Mouse (Mus musculus): ENCODE results near the gene Insyn1.

Gene Insyn1

DNA sequence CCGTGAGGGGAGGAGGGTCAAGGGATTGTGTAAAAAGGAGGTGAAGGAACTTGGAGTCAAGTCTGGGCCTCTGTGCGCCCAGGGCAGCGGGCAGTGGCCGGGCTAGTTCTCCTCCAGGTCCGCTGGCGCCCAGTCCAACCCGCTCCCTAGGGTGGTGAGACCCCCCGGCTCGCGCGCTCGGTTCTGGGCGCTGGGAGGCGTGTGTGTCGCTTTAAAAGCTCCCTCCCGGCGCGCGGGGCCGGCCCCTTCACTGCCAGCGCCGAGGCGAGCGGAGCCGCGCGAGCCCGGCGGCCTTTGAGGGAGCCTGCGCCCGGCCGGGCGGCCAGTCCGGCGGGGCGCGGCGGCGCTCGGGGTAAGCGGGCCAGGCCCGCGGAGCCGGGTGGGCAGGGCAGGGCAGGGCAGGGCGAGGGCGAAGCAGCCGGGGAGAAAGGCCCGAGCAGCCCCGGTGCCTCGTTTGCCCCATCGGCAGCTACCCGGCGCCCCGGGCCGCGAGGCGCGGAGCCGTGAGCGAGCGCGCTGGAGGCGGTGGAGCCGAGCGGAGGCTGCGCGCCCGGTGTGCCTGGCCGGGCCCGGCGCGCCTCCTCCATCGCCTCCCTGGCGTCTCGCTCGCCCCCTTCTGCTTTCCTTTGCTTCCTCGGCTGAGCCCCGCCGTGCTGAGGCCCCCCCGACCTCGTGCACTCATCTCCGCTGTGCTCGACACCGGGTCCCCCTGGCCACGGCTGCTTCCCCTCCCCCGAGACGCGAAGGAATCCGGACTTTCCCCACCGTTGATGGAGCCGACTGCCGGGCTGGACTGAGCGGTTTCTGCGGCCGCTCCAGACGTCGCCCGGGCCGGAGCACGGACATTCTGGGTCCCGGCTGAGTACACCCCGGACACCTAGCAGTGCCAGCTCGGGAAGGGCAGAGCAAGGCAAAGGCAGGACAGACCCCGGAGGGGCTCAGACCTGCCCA lies at the start of gene Insyn1:
Insyn1 (plus strand) TSS at position 753 of the 951 bp plus-strand sequence.
- DNase-seq (ENCODE audit: low spot score in 2 of 2), result no peak

DNA sequence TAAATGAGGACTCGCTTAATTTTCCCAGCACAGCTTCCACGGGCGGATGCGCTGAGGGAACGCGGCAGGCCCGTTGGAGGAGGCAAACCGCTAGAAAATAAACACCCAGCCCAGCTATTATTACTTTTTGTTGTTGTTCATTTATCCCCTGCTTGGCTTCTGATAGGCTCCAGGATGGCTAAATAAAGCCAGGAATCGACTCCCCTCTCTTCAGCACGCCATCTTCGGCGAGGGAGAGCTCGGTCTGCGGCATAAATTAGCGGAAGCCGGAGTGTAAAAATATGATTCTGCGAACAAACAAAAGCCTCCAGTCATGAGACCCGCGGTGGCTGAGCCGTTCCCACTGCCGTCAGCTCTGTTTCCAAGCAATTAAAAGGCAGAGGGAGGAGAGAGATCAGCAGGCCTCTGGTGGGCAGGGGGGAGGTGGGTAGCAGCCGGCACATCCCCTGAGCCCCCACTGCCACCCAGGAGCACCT lies 49.4 kb upstream of the Insyn1 start:
- DNase-seq (ENCODE audit: low spot score in 2 of 2), result no peak

DNA sequence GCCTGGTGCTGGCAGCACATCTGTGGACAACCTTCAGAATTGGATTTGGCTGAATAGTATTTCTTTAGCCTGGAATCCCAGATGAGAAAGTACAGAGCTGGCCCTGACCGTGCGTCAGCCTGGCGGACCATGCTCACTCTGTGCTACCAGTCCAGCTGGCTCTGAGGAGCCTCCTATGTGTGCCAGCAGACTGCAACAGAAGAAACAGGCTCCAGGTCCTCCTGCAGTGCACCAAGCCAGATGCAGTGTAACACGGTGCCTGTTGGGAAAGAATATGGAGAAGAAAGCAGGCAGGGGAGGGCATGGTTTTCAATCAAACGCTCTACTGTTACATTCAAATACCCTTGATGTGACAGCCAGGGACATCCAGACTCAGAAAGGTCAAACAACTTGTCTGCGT lies 48.3 kb upstream of the Insyn1 start:
- no peak for DNase-seq (ENCODE audit: low spot score in 2 of 2)

DNA sequence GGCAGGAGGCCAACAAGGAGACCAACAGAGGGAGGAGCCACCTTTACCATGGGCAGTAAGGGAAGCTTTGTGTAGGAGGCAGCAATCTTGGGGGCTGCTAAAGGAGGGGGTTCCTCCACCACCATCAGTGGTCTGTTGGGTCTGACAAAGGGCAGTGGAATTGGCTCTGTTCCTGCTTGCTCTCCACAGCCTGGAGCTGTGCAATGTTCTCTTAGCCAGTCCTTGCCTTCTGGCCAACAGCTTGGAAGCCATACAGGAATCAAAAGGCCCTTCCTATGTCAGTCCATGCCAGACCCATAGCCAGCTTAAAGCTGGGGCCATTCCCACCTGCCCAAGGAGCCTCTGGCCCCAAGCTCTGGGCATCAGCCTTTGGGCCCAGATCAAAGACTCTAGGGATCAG lies 47.8 kb upstream of the Insyn1 start:
- no peak for DNase-seq (ENCODE audit: low spot score in 2 of 2)

DNA sequence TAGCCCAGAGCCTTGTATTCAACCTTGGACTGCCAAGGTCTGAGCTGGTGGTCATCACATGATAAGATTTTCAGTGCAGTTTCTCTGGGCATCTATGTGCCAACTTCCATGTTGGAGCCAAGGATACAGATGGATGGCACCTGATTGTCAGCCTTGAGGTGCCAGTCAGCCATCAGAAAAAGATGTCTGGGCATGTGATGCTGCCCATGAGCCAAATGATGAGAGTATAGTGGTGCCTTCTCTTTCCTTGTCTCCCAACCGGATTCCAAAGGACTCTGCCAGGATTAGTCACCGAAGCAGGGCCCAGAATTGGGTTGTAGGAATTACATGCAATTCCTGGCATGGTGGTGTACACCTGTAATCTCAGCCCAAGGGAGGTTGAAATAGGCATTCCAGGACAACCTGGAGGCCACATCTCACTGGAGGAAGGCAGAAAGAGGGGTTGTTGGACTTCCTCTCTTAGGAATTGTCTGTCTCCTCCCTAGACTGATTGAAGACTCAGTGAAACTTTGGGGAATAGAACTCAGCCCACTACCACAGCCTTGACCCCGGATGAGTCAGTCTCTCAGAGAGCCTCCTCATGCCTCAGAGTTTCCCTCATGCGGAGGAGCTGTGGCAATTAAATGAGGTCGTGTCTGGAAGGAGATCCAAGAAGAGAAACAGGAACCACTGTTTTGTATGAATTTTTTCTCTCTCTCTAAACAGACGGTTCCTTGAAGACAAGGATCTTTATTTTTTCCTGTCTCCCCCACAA lies 46.9 kb upstream of the Insyn1 start:
- no peak for DNase-seq (ENCODE audit: low spot score in 2 of 2)

DNA sequence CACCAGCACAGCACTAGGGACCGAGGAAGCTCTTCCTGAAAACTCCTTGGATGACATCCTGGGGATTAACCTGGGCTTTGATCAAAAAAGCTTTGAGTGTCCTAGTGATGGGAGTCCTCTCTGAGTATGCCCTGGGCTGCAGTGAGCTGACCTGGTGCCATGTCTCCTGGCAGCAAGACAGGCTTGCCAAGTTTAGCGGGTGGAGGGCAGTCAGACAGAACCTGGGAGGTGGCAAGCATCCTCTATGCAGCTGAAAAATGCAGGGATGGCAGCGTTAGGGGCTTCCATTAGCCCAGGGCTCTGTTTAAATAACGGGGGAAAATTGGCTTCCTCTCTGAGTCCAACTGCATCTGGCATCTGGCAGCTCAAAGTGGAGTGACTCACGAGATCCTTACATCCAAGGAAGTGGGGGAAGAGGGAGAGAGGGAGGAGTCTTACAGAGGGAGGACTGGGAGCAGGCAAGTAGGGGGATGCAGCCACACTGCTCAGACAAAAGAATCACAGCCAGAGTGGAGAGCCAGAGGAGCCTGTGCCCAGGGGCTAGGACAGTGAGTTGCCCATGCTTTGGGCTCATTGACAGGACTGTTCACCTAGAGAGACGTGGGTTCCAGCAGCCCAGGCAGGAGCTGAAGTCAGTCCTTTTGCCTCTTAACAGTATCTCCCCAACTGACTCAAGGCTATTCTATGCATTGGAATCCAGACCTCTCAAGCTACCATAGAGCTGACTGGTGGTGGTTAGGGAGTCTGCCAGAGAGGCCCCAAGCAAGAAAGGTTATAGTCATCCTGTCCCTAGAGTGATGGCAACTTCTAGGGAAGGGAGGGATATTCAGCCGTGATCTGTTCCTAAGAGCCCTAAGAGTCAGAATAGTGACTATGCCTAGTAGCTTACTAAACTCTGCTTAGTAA lies 46.0 kb upstream of the Insyn1 start:
- DNase-seq (ENCODE audit: low spot score in 2 of 2), result no peak

DNA sequence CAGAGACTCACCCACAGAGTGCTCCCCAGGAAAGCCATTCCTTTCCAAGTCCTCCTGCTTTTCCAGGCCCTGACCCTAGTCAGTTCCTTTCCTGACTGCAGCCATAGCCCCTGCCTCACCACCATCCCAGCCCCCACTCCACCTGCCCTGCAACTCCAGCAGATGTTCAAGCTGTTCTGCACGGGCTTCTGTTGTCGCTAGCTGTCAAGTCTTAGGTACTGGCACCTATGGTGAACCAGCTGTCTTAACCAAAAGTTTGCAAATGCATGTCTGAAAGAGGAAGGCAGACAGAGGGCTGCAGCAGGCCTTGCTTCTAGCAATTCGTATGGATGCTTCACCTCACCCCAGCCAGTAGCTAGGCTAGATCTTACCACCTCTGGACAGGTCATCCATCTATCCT lies 45.3 kb upstream of the Insyn1 start:
- DNase-seq (ENCODE audit: low spot score in 2 of 2), result no peak

DNA sequence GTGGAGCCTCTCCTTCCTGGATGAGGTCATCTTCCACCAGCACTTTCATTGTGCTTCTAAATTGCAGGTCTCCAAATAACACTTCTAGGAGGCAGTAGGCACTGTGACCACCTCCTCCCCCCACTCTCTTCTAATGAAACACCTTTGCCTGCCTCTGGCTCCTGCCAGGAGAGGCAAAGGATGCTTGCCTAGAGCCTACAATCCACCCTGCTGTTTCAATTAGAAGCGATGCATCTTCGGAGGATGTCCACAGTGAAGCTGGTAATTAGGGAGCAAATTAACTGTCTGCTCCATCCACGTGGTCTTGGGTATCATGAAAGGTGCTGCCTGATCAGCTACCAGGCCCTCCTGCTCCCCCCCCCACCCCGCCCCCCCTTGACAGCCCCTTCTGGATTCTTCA lies 41.6 kb upstream of the Insyn1 start:
- no peak for DNase-seq (ENCODE audit: low spot score in 2 of 2)

DNA sequence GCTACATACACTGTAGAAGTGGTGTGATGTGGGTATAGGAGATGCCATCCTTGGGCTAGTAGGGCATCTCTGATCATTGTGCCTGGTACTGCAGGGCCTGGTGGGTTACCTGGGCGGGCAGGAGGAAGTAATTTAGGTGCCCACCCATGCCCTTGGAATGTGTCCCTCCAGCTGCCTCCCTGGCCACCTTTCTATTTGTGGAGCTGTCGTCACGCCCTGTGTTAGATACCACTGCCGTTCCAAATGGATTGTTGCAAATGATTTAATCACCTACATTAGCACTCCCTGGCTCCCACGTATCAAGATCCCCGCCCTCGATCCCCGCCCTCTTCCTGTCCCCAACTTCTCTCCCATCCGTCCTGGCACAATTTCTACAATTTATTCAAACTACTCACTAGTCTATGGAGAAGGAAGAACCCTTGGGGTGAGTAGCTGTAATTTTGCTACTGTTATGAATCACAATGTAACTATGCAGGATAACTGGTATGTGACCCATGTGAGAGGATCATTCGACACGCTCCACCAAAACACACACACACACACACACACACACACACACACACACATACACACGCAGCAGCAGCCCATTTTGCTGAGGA lies 40.3 kb upstream of the Insyn1 start:
- DNase-seq (ENCODE audit: low spot score in 2 of 2), result no peak

DNA sequence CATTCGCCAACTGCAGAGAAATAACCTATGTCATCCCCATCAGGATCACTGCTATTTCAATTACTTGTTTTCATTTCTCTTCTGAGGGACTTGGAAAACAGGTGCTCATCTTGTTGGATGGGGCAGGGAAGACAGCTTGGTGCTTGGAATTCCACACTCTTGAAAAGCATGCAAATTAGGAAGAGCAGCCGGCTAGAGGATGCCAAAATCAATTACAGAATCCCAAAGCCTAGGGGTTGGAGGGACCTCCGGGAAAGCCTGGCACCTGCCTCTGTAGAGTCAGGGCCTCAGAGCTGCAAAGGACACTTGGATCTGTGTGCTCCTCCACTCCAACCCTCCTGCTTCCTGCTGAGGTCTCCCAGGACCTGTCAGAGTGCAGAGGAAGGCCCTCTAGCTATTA lies 38.9 kb upstream of the Insyn1 start:
- DNase-seq (ENCODE audit: low spot score in 2 of 2), result no peak

DNA sequence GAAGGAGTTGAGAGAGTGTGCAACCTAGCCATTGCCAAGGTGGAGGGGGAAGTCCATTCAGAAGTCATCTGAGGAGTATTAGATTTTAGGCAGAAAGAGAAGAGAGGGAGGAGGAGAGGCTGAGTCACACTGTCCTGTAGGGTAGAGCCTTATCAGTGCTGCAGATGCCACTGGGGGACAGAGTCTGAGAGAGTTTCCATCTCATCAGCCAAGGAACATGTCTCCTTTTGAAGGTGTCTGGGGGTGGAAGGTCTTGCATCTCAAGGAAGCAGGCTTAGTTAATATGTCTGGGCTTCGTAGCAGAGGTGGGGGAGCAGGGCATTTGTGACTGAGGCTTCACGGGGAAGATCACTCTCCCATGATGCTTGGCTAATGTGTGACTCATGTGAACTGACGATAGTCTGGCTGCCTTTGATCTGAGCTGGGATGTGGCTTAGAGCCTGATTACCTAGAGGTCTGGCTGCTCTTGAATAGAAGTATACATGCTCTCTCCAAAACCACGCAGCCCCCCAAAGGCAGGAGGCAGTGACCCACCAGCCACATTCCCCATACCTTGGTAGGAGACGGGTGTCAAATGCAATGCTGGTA lies 34.5 kb upstream of the Insyn1 start:
- DNase-seq (ENCODE audit: low spot score in 2 of 2), result no peak

DNA sequence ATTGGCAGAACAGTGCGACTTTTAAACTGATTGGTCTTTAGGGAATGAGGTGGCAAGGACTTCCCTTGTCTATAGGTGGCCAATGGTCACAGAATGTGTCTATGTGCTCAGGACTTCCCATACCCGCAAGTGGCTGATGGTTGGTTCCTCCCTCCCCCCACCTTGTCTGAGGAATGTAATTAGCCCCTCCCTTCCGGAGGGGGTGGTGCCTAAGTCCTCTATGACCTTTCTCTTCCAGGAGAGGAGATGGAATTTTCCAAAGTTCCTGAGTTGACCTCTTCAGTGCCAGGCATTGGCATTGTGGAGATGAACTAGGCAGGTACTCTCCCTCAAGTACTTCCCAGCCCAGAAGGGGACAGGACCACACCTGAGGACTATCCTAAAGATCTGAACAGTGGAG lies 33.5 kb upstream of the Insyn1 start:
- DNase-seq (ENCODE audit: low spot score in 2 of 2), result no peak

DNA sequence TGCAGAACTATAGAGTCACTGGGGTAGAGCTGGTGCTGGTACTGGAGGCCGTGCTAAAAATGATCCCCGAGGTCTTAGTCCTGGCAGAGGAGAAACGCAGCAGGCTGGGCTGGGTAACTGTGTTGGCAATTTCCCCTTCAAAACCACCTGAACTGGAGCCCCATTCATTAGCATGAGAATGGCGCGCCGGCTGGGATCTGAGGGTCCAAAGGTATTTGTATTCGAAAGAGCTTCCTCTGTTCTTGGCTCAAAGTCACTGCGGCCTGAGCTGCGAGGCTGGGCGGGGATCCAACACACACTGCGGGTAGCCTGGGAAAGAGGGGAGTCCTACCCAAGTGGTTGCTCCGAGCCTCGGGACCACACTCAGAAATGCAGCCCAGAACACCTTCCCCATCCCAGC lies 32.6 kb upstream of the Insyn1 start:
- DNase-seq (ENCODE audit: low spot score in 2 of 2), result no peak

DNA sequence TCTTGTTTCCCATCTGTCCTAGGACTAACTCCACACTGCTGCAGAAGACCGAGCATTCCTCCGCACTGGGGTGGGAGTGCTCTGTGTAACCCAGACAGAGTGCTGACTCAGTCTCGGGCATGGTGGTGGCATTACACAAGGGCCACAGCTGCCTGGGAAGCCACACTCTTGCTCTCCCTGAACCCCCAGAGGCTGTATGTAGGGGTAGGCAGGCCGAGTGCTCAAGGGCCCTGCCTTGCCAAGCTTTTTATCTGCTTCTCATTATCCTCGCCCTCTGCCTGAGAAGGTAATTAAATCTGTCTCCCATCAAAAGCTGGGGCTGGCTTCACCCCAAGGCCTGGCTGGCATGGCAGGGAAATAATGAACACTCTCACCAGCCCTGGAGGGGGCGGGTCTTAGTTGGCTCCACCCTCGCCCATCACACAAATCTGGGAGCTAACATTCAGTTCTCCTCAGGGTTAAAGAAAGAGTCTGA lies 30.9 kb upstream of the Insyn1 start:
- no peak for DNase-seq (ENCODE audit: low spot score in 2 of 2)

DNA sequence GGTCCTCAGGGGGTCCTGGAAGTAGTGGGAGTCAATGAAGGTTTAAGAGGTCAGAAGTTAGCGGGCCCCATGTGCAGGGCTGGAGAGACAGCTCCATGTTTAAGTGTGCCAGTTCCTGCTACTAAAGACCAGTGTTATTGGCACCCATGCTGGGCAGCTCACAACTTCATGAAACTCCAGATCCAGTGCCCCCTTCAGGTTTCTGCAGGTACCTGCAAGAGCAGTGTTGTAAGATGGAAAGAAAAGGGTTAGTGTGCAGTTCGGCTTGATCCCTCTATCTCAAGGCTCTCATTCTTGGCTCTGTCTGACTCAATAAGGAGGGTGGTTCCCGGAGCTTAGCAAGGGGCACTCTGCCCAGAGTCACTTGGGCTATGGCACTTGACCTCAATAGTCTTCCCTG lies 30.1 kb upstream of the Insyn1 start:
- DNase-seq (ENCODE audit: low spot score in 2 of 2), result no peak

DNA sequence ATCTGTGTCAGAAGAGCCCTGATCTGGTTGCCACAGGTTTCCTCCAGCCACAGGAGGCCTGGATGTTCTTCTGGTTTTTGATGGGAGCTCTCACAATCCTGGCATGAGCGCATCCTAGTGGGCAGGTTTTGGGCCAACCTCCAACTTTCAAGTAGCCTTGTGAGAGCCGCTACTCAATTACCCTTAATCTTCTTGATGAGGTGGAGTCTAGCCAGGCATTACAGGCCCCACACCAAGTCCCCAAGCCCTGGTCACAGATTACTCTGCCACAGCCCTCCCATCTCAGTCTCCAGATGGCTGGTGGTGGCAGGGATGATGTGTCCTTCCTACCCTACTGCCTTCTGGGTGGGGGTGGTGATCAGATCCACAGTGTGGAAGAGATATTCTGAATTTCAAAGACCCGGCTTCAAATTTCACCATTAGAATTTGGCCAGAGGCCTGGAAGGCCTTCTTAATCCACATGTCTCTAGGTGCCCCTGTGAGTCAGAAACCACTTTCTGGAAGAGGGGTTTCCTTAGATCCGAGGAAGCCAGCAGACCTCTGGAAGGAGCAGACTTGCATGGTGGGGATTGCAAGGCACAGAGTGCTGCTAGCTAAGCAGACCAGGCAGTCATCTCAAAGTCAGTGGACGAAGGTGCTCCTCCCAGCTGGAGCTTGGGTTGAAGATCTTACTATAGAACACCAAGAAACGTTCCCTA lies 29.4 kb upstream of the Insyn1 start:
- DNase-seq (ENCODE audit: low spot score in 2 of 2), result no peak

DNA sequence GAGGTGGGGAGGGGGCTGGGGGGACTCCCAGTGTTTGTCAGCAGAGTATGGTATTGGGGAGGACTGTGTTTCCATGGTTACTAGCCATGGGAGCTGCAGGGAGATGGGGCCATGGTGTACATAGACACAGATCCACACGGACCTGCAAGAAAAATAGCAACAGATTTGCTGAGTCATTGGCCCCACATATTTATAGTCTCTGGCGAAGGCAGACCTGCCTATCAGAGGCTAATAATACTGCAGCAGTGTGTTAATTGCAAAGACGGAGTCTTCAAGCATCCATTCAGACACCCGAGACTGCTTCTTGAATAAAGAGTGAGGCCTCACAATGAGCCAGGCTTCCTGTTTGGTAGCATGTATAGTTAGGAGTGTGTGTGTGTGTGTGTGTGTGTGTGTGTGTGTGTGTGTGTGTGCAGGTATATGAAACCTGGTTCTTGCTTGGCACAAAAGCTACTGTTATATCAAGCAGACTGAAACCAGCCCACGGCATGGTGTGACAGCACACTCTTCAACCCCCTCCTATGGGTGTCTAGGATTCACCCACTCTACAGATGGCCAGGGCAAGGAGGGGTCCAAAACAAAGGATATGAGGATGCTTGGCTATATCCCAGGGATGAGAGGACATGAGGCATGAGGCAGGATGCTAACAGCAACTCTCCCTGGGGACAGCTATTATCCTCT lies 20.9 kb upstream of the Insyn1 start:
- DNase-seq (ENCODE audit: low spot score in 2 of 2), result no peak

DNA sequence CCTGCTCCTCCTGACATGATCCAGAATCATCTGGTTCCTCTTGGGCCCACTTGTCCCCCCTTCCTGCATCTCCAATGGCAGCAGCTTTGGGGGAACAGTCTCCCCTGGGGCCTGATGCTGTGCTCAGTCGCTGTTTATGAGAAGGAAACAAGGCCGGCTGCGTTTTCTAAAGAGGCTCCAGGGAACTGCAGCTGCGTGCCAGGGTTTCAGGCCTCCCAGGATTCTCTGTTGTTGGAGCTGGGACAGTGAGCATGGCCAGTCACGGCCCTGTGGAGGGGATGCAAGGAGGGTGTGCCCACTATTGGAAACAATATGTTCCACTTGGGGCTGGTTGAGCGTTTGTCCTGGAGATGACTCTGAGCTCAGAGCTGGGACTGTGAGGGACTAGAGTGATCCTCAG lies 17.9 kb upstream of the Insyn1 start:
- DNase-seq (ENCODE audit: low spot score in 2 of 2), result no peak

DNA sequence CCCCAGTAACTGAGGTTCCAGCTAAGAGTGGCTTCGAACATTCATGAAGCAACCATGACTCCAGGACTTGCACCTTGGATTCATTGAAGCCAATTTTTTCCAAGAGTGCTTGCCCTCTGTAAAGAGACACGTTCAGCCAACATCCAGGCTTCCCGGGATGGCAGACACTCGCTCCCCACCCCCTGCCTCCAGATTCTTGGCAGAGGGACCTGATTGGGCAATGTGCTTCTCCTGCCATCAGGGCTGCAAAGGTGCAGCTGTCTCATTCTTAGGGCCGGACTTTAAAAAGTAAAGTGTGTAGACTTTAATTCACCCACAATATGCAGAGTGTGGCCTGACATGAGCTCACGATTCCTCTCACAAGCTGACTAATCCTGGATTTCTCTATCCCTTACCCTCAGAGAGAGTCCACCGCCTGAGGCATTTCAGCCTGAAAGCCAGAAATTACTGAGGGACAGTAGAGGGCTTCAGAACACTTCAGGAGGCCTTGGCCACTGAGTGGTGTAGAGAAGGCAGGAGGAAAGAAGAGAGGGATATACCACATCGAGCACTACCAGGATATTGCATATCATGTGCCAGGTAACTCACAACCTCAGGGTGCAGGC lies 15.1 kb upstream of the Insyn1 start:
- no peak for DNase-seq (ENCODE audit: low spot score in 2 of 2)
